Mouse (Mus musculus): Measurements from ENCODE around the gene Aatf.

Aatf gene

DNA sequence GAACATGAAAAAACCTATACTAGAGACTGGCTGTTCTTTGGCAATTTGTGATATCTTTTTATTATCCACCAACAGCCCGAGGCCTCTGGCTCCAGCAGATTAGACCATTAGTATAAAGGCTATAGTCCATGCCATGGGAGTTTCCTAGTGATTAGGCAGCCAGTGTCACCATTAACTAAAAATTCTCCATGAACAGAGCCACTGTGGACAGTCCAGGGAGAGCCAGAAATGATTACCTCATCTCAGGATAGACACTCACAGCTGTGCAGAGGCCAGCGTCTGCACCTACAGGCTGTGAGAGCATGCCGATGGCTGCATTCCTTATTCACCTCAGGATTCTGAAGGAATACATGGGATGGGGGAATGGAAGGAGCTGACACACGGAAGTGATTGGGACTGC, 140.2 kb downstream of the Aatf start:
- no peak for DNase-seq (ENCODE audit: low spot score)

All from ovary, adult 18-20 months (tissue).